Mouse (Mus musculus) bone marrow macrophage, adult 2 months (primary cell): ENCODE results near the gene Adamtsl4. TPM values are rescaled to one million over a fixed set of nuclear protein-coding genes. Genes with fewer than 3 reads are reported as not detected.

ENCODE experiments used
- H3K27ac ChIP-seq: 2 replicates; pipeline ENCODE4 v1.5.1; 2012; ENCODE audit warnings: low read depth, low read length; ENCODE audit not compliant: insufficient read depth
- H3K4me1 ChIP-seq: 2 replicates; pipeline ENCODE4 v1.6.1; 2012; ENCODE audit warnings: low read length; ENCODE audit not compliant: control insufficient read depth, insufficient read depth
- H3K4me3 ChIP-seq: 2 replicates; pipeline ENCODE4 v1.5.1; 2012; ENCODE audit warnings: mild to moderate bottlenecking, low read length, moderate library complexity; ENCODE audit not compliant: insufficient read depth
- CTCF ChIP-seq: IDR thresholded peaks from 2 replicates; pipeline ENCODE4 v1.5.1; 2012; ENCODE audit warnings: low read depth, mild to moderate bottlenecking, low read length, moderate library complexity
- POLR2A ChIP-seq: IDR thresholded peaks from 2 replicates; pipeline ENCODE4 v1.6.1; 2012; ENCODE audit warnings: mild to moderate bottlenecking, low read depth, low read length, borderline replicate concordance
- polyA plus RNA-seq: library from polyadenylated mRNA; stranded (reverse); fragments of >200 nt; gene quantifications from 2 replicates; pipeline ENCODE4 v1.2.4, GENCODE M21; 2012; ENCODE audit not compliant: missing spikeins, insufficient read depth, insufficient read length

Gene Adamtsl4
- polyA plus RNA-seq, 1 experiment: 2.4 TPM

DNA sequence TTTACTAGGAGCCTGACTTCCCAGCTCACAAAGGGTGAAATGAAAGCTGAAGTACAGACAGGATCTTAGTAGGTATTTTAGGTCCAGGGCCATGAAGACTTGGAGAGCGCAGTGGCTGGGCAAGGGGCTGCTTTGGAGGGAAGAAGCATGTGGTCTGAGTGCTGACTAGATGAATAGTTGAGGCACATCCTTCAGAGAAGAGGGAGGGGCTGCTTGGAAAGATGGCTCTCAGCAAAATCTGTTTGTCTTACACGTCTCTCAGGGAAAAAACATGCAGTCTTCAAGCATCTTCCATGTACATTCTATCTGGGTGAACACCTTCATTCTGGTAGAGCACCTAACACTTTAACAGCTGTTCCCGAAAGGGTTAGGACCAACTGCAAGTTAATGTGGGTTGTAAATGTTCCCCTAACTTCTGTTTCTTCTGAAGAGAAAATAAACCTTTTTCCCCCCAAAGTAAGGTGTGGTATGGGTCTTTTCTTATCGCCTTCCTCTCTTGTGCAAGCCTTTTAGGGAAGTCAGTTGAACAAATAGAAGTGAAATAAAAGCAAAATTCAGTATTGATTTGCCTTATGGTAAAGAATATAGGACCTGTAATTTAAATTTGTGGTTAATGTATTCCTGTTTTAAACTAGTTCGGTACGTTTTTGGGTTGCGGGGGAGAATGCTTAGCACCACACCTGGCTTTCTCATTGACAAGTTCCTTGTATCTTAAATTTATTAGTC is 24.8 kb downstream of the Adamtsl4 start:
- Histone ChIP-seq H3K4me3 (peak overlapping the region; percentile 59), H3K27ac (peak overlapping the region; percentile 79), H3K4me1 (peaks cover 42% of the 10 kb centered on the region)
- TF ChIP-seq POLR2A: no peak
- no peak for TF ChIP-seq CTCF

- TF ChIP-seq POLR2A: no peak
- Histone ChIP-seq H3K4me1 (peaks cover 42% of the 10 kb centered on the region), H3K4me3 (peak overlapping the region; percentile 59), H3K27ac (peak overlapping the region; percentile 79)
These were observed 25.6 kb downstream of the Adamtsl4 start for GRCm38 (mm10) chr3:95661945-95662715.

- Histone ChIP-seq H3K4me3 (peak overlapping the region; percentile 97), H3K4me1 (peaks cover 42% of the 10 kb centered on the region), H3K27ac (peak overlapping the region; percentile 99)
- TF ChIP-seq POLR2A (no peak), CTCF (no peak)
These were observed 26.8 kb downstream of the Adamtsl4 start for GRCm38 (mm10) chr3:95660788-95661478.

- Histone ChIP-seq H3K27ac (peak overlapping the region; percentile 99), H3K4me3 (peak overlapping the region; percentile 97), H3K4me1 (peaks cover 47% of the 10 kb centered on the region)
- TF ChIP-seq CTCF: no peak
- no peak for TF ChIP-seq POLR2A
These were observed 27.8 kb downstream of the Adamtsl4 start for GRCm38 (mm10) chr3:95659948-95660347.

GRCm38 (mm10) chr3:95658868-95659712 is 28.6 kb downstream of the Adamtsl4 start:
- Histone ChIP-seq H3K4me3 (peak overlapping the region; percentile 97), H3K27ac (peak overlapping the region; percentile 99), H3K4me1 (peaks cover 47% of the 10 kb centered on the region)
- TF ChIP-seq CTCF: no peak
- no peak for TF ChIP-seq POLR2A

DNA sequence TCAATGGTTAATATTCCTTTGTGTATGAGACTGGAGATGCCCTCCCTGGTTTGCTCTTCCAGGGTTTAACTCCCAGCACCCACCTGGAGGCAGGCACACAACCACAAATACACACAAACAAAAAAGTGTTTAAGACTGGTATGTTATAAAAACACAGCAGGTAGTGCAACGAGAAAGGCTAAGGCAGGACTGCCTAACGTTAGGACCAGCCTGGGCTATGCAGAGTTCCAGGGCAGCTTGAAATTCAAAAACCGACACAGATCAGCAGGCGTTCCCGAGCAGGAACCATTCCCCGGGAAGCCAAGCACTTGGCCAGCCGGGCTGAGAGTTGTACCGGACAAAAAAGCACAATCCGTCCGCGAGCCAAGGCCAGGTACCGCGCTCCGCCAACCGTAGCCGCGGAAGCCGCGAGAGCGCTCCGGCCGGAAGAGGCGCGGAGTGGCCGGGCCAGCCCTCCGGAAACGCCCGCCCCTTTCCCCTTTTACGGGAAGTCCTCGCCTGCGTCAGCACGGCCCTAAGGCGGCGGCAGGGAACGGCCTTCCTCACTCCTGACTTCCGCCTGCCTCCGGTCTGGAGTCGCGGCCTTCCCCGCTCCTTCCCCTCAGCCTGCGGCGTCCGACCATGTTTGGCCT is 29.4 kb downstream of the Adamtsl4 start, which contains the start of gene Mcl1:
Mcl1 (plus strand) TSS at position 553 of the 632 bp plus-strand sequence.
- H3K4me3 ChIP-seq: peak within 1 kb of the TSS; percentile 97
- peaks cover 45% of the 10 kb centered on the region for H3K4me1 ChIP-seq
- H3K27ac ChIP-seq: peak within 1 kb of the TSS; percentile 99
- peak; percentile 84; the same call in 1 of the 2 replicates for TF ChIP-seq POLR2A
- TF ChIP-seq CTCF: no peak

DNA sequence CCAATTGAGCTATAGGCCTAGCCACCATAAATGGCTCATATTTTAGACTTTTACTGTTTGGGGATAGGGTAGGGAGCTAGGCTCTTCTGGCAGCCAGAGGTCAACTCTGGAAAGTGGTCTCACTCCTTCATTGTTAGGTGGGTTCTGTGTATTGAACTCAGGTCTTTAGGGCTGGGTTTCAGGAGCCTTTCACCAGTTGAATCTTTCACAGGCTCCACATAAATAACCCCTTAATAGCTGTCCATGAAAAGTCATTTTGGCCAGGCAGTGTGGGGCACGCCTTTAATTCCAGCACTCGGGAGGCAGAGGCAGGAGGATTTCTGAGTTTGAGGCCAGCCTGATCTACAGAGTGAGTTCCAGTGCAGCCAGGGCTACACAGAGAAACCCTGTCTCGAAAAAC is 30.0 kb downstream of the Adamtsl4 start:
- TF ChIP-seq POLR2A (no peak), CTCF (no peak)
- H3K4me3 ChIP-seq: peak overlapping the region; percentile 97

DNA sequence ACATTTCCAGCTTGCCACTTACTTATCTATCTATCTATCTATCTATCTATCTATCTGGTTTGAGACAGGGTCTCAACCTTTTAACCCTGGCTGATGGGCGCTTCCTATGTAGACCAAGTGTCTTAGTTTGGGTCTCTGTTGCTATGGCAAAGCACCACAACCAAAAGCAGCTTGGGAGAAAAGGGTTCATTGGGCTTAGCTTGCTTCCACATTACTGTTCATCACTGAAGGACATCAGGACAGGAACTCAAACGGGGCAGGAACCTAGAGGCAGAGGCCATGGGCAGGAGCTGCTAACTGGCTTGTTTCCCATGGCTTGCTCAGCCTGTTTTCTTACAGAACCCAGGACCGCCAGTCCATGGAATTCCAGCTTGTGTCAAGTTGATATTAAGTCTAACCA is 30.6 kb downstream of the Adamtsl4 start:
- Histone ChIP-seq H3K4me3 (no peak overlapping the region), H3K27ac (peak overlapping the region; percentile 99), H3K4me1 (peaks cover 51% of the 10 kb centered on the region)
- TF ChIP-seq CTCF (no peak), POLR2A (no peak)

More for the DNA sequence above, 30.0 kb downstream of the Adamtsl4 start:
- Histone ChIP-seq H3K4me1 (peaks cover 47% of the 10 kb centered on the region), H3K27ac (peak overlapping the region; percentile 99)
